Mouse (Mus musculus) megakaryocyte, embryonic 14.5 days (primary cell): ENCODE data around the gene Prkcz. TPM values are rescaled to one million over a fixed set of nuclear protein-coding genes. Genes with fewer than 3 reads are reported as not detected.

ENCODE experiments used
- H3K27me3 ChIP-seq: replicated peaks from 2 replicates; pipeline ENCODE3; 2012; ENCODE audit warnings: inconsistent platforms
- H3K36me3 ChIP-seq: replicated peaks from 2 replicates; pipeline ENCODE3; 2012; ENCODE audit warnings: low read length, inconsistent platforms, mixed read lengths
- H3K4me1 ChIP-seq: 2 replicates; pipeline ENCODE4 v1.6.1; 2012; ENCODE audit warnings: inconsistent platforms
- H3K4me3 ChIP-seq: replicated peaks from 2 replicates; pipeline ENCODE3; 2012; ENCODE audit warnings: moderate library complexity, mild to moderate bottlenecking, inconsistent platforms
- H3K9me3 ChIP-seq: 2 replicates; pipeline ENCODE4 v1.6.1; 2012; ENCODE audit warnings: inconsistent platforms
- FLI1 ChIP-seq: IDR thresholded peaks from 2 replicates; pipeline ENCODE4 v1.6.1; 2012; ENCODE audit warnings: low read length, inconsistent platforms, mixed read lengths
- GATA1 ChIP-seq: IDR thresholded peaks from 3 replicates; pipeline ENCODE4 v1.6.1; 2012; ENCODE audit warnings: mixed read lengths, low read length, inconsistent platforms, borderline replicate concordance
- polyA plus RNA-seq: library from polyadenylated mRNA; stranded (reverse); fragments of >175 nt; gene quantifications from 2 replicates; pipeline ENCODE4 v1.2.3, GENCODE M21; 2012; ENCODE audit warnings: low replicate concordance; ENCODE audit not compliant: insufficient read depth

The Prkcz gene
- polyA plus RNA-seq, 1 experiment: not detected

- Histone ChIP-seq H3K4me1 (peaks cover 92% of the 10 kb centered on the region), H3K27me3 (no peaks in the 10 kb centered on the region), H3K4me3 (no peak overlapping the region), H3K36me3 (peaks cover 87% of the 10 kb centered on the region), H3K9me3 (no peaks in the 10 kb centered on the region)
- no peak for TF ChIP-seq FLI1
- TF ChIP-seq GATA1: no peak
Measured at GRCm38 (mm10) chr4:155215203-155215602, 146.0 kb downstream of the Prkcz start.

- Histone ChIP-seq H3K36me3 (peaks cover 91% of the 10 kb centered on the region), H3K9me3 (no peaks in the 10 kb centered on the region), H3K27me3 (no peaks in the 10 kb centered on the region), H3K4me3 (no peak overlapping the region), H3K4me1 (peaks cover 92% of the 10 kb centered on the region)
- no peak for TF ChIP-seq FLI1
- no peak for TF ChIP-seq GATA1
Measured at GRCm38 (mm10) chr4:155214793-155215192, 146.4 kb downstream of the Prkcz start.

- TF ChIP-seq GATA1: no peak
- TF ChIP-seq FLI1: no peak
- H3K9me3 ChIP-seq: no peaks in the 10 kb centered on the region
- no peaks in the 10 kb centered on the region for H3K27me3 ChIP-seq
- H3K4me3 ChIP-seq: no peak overlapping the region
- peaks cover 92% of the 10 kb centered on the region for H3K4me1 ChIP-seq
- H3K36me3 ChIP-seq: peaks cover 94% of the 10 kb centered on the region
Measured at GRCm38 (mm10) chr4:155214188-155214587, 147.0 kb downstream of the Prkcz start.

GRCm38 (mm10) chr4:155213752-155214054 is 147.5 kb downstream of the Prkcz start:
- TF ChIP-seq GATA1: no peak
- no peak for TF ChIP-seq FLI1
- Histone ChIP-seq H3K36me3 (peaks cover 94% of the 10 kb centered on the region), H3K4me3 (no peak overlapping the region), H3K27me3 (no peaks in the 10 kb centered on the region), H3K9me3 (no peaks in the 10 kb centered on the region), H3K4me1 (peaks cover 92% of the 10 kb centered on the region)

- Histone ChIP-seq H3K9me3 (no peaks in the 10 kb centered on the region), H3K4me3 (no peak overlapping the region), H3K27me3 (no peaks in the 10 kb centered on the region), H3K4me1 (peaks cover 92% of the 10 kb centered on the region), H3K36me3 (peaks cover 94% of the 10 kb centered on the region)
- TF ChIP-seq GATA1 (no peak), FLI1 (no peak)
Measured at GRCm38 (mm10) chr4:155213052-155213751, 148.0 kb downstream of the Prkcz start.

Other genes with a start within 250 kb of the Prkcz start
- gene Ski, start 138.8 kb downstream of the Prkcz start, polyA plus RNA-seq: 31.5 and 38.7 TPM in 2 replicates
- 51.4 and 87.5 TPM in 2 replicates for gene Faap20, start 111.6 kb downstream of the Prkcz start, polyA plus RNA-seq
- gene Gabrd, start 36.8 kb upstream of the Prkcz start, polyA plus RNA-seq: not detected in 2 replicates
- gene Cfap74, start 47.8 kb upstream of the Prkcz start, polyA plus RNA-seq: not detected in 2 replicates
- not detected in 2 replicates for gene Tmem52, start 107.8 kb upstream of the Prkcz start, polyA plus RNA-seq
- 28.3 and 39.1 TPM in 2 replicates for gene Gnb1, start 130.0 kb upstream of the Prkcz start, polyA plus RNA-seq
- gene Nadk, start 201.0 kb upstream of the Prkcz start, polyA plus RNA-seq: 38.7 and 54.4 TPM in 2 replicates
- gene Slc35e2, start 240.1 kb upstream of the Prkcz start, polyA plus RNA-seq: 0.17 and 0.60 TPM in 2 replicates